Mouse (Mus musculus) CD4-positive, CD25-positive, alpha-beta regulatory T cell (primary cell): Measurements from ENCODE around the gene Gm2a. TPM values are rescaled to one million over a fixed set of nuclear protein-coding genes. Genes with fewer than 3 reads are reported as not detected.

Source experiments
- polyA plus RNA-seq: library from polyadenylated mRNA; unstranded; fragments of 100-300 nt; shearing (Covaris generic); gene quantifications from one replicate; pipeline ENCODE4 v1.2.1, GENCODE M21; 2017

Gene Gm2a
- polyA plus RNA-seq: 107 TPM

DNA sequence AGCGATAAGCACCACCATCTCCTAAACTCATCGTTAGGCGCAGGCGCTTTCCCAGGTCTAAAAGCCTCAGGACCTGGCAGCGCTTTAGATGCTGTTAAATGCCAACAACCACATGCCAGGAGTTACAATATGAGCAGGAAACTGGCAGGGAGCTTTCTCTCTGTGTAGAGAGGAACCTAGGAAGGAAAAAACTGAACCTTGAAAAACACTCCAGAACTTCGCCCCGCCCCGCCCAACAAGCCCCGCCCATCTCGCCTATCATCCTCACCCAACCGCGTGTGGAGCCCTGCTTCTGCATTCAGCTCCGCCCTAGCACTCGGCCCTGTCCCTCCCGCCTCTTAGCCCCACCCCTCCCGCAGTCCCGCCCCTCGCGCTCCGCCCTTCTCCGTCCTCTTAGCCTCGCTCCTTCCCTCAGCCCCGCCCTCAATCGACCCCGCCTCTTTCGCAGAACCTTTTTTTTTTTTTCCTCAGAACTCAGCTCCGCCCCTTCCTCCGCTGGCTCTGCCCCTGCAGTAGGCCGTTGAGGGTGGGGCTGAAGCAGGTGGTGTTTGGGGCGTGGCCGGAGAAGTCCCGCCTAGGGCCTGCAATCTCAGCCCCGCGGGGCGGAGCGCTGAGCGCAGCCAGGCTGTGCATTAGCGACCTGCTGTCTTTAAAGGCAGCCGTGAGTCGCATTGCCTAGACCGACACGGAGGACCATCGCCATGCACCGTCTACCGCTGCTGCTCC lies at the start of gene Gm2a:
Gene Gm2a (plus strand): TSS at position 653 of the 726 bp plus-strand sequence.

DNA sequence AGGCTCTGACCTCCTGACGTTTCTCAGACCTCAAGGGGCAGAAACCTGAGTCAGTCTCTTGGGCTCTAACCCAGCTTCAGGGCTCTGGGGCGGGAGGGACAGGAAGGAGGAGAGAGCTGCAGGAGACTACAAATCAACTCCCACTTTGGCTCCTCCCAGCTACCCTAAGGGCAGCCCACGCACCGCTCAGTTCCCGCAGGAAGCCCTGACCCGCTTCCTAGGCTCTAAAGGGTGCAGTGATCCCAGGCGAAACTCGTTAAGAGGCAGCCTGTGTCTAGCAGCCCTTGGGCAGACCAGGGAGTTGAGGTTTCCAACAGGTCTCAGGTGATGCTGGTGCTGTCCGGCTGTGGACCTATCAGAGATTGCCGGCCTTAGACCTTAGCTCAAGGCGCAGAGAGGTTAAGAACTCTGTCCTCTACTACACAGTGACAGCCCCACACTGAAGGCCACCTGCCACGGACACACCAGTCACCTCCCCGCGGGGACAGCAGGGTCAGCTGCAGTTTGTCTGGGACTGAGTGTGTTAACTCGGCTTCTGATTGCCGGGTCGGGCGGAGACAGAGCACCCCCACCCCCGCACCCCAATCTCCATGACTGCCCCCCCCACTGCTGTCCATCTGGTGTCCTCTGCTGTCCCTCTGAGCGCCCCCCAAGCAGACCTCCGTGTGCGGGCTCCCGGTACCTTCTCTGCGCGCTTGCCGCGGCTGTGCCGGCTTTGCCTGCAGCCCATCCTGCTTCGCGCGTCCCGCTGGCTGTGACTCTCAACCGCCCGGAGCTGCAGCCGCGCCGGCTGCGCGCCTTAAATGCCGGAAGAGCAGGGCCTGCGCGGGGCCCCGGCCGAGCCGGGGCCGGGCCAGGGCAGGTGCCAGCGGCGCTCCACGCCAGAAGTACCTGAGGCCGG lies 20.3 kb upstream of the Gm2a start, which contains the start of gene Ccdc69:
Gene Ccdc69 (minus strand): TSS at position 801 of the 901 bp plus-strand sequence.

DNA sequence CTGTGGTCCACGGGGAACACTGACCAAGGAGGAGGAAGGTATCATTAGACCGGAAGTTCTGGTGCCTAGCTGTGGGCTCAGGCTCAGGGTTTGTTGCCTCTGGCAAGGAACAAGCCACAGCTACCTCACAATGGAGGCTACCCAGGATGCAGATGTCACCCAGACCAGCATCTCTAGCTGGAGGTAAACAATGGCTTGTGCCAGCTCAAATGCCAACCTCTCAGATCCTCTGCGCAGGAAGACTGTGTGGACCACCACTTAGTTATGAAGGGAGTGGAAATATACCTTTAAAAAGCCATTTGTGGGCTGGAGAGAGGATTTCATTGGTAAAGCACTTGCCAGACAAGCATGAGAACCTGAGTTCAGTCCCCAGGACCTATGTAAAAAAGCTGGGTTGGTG lies 53.7 kb downstream of the Gm2a start, which contains the start of gene Slc36a3:
Gene Slc36a3 (minus strand): TSS at position 101 of the 400 bp plus-strand sequence.

Other genes starting within 250 kb of the Gm2a start
- gene Lyrm7, start 237.2 kb upstream of the Gm2a start, polyA plus RNA-seq: 4.6 TPM
- gene Hint1, start 231.7 kb upstream of the Gm2a start, polyA plus RNA-seq: 277 TPM
- 1.1 TPM for gene Gpx3, start 195.7 kb upstream of the Gm2a start, polyA plus RNA-seq
- 164 TPM for gene Tnip1, start 135.2 kb upstream of the Gm2a start, polyA plus RNA-seq
- gene Anxa6, start 64.7 kb upstream of the Gm2a start, polyA plus RNA-seq: 473 TPM
- gene Ccdc69, start 20.0 kb upstream of the Gm2a start, polyA plus RNA-seq: 60.0 TPM
- gene Slc36a3, start 53.6 kb downstream of the Gm2a start, polyA plus RNA-seq: 0.69 TPM
- not detected for gene Slc36a2, start 87.0 kb downstream of the Gm2a start, polyA plus RNA-seq
- gene Slc36a1, start 106.2 kb downstream of the Gm2a start, polyA plus RNA-seq: 2.3 TPM
- gene Fat2, start 238.4 kb downstream of the Gm2a start, polyA plus RNA-seq: 0.01 TPM